Mouse (Mus musculus) MEL (cell line): Measurements from ENCODE around the gene Smyd5. TPM values are rescaled to one million over a fixed set of nuclear protein-coding genes. Genes with fewer than 3 reads are reported as not detected.

Experiments
- DNase-seq: peaks from one replicate; pipeline ENCODE4 v3.0.0; 2011; ENCODE audit warnings: low read depth, low spot score
- H3K27ac ChIP-seq: 2 replicates; pipeline ENCODE4 v1.5.1; 2012; ENCODE audit warnings: low read depth, mild to moderate bottlenecking, control low read depth, low read length, moderate library complexity; ENCODE audit not compliant: control insufficient read depth
- H3K27me3 ChIP-seq, 2 experiments: fragments of 150-350 bp in 1 of 2; sonication (generic) in 1 of 2; 2 replicates each; pipeline ENCODE4 v1.6.1; 2012; ENCODE audit warnings: low read length in 2 of 2, mild to moderate bottlenecking in 2 of 2, improper control_type of control experiment in 1 of 2, moderate library complexity in 1 of 2; ENCODE audit not compliant: insufficient read depth in 2 of 2, control insufficient read depth in 1 of 2
- H3K36me3 ChIP-seq, 2 experiments: 2 replicates each; pipeline ENCODE4 v1.6.1; 2012 to 2014; ENCODE audit warnings: low read length in 2 of 2, improper control_type of control experiment in 1 of 2, inconsistent platforms in 1 of 2, mild to moderate bottlenecking in 1 of 2; ENCODE audit not compliant: insufficient read depth in 2 of 2, control insufficient read depth in 1 of 2
- H3K4me1 ChIP-seq, 2 experiments: fragments of 150-350 bp in 1 of 2; sonication (generic) in 1 of 2; 2 replicates each; pipeline ENCODE4 v1.6.1; 2012; ENCODE audit warnings: low read length in 2 of 2, improper control_type of control experiment in 1 of 2, mild to moderate bottlenecking in 1 of 2; ENCODE audit not compliant: insufficient read depth in 2 of 2, control insufficient read depth in 1 of 2
- H3K4me3 ChIP-seq, 2 experiments: fragments of 150-350 bp in 1 of 2; sonication (generic) in 1 of 2; 2 replicates each; pipeline ENCODE4 v1.5.1; 2012; ENCODE audit warnings: low read depth in 2 of 2, low read length in 2 of 2, mild to moderate bottlenecking in 2 of 2, moderate library complexity in 2 of 2, control low read depth in 1 of 2, improper control_type of control experiment in 1 of 2; ENCODE audit not compliant: control insufficient read depth in 1 of 2, insufficient read depth in 1 of 2
- H3K79me2 ChIP-seq: 2 replicates; pipeline ENCODE4 v1.6.1; 2012; ENCODE audit warnings: mild to moderate bottlenecking, low read length, moderate library complexity; ENCODE audit not compliant: control insufficient read depth, poor library complexity, insufficient read depth
- H3K9ac ChIP-seq: 2 replicates; pipeline ENCODE4 v1.6.1; 2012; ENCODE audit warnings: low read depth, mild to moderate bottlenecking, control low read depth, low read length, moderate library complexity; ENCODE audit not compliant: control insufficient read depth, poor library complexity, severe bottlenecking
- H3K9me3 ChIP-seq: fragments of 150-350 bp; sonication (generic); replicated peaks from 2 replicates; pipeline ENCODE4 v1.6.1; 2012; ENCODE audit warnings: mild to moderate bottlenecking, low read length, improper control_type of control experiment, moderate library complexity; ENCODE audit not compliant: insufficient read depth
- BHLHE40 ChIP-seq: IDR thresholded peaks from 2 replicates; pipeline ENCODE4 v1.6.1; 2012; ENCODE audit warnings: low read depth, mild to moderate bottlenecking, inconsistent platforms, low read length, improper control_type of control experiment, borderline replicate concordance
- CHD1 ChIP-seq: IDR thresholded peaks from 2 replicates; pipeline ENCODE4 v1.6.1; 2012; ENCODE audit warnings: low read depth, mild to moderate bottlenecking, inconsistent platforms, low read length, improper control_type of control experiment
- CHD2 ChIP-seq: IDR thresholded peaks from 2 replicates; pipeline ENCODE4 v1.6.1; 2011; ENCODE audit warnings: low read length, improper control_type of control experiment
- CTCF ChIP-seq, 3 experiments: IDR thresholded peaks in 2 of 3; conservative IDR thresholded peaks in 1 of 3; 2 replicates each; pipeline ENCODE4 v1.5.1; 2011 to 2012; ENCODE audit warnings: low read length in 3 of 3, low read depth in 2 of 3, mild to moderate bottlenecking in 2 of 3, improper control_type of control experiment in 1 of 3, inconsistent platforms in 1 of 3, mixed read lengths in 1 of 3, moderate library complexity in 1 of 3; ENCODE audit not compliant: control insufficient read depth in 1 of 3, insufficient read depth in 1 of 3, poor library complexity in 1 of 3, severe bottlenecking in 1 of 3
- E2F4 ChIP-seq: IDR thresholded peaks from 2 replicates; pipeline ENCODE4 v1.6.1; 2011; ENCODE audit warnings: low read depth, low read length, improper control_type of control experiment, borderline replicate concordance
- EP300 ChIP-seq, 2 experiments: IDR thresholded peaks; 2 replicates each; pipeline ENCODE4 v1.6.1; 2011; ENCODE audit warnings: improper control_type of control experiment in 2 of 2, low read length in 2 of 2, low read depth in 1 of 2, mild to moderate bottlenecking in 1 of 2
- GATA1 ChIP-seq: IDR thresholded peaks from 2 replicates; pipeline ENCODE4 v1.6.1; 2011; ENCODE audit warnings: low read depth, low read length, improper control_type of control experiment
- HCFC1 ChIP-seq: IDR thresholded peaks from 2 replicates; pipeline ENCODE4 v1.6.1; 2012; ENCODE audit warnings: low read depth, mild to moderate bottlenecking, inconsistent platforms, low read length, improper control_type of control experiment, moderate library complexity
- JUND ChIP-seq: IDR thresholded peaks from 2 replicates; pipeline ENCODE4 v1.6.1; 2011; ENCODE audit warnings: low read depth, mild to moderate bottlenecking, improper control_type of control experiment, low read length
- KAT2A ChIP-seq: conservative IDR thresholded peaks from 2 replicates; pipeline ENCODE4 v1.6.1; 2012; ENCODE audit warnings: low read depth, low read length, improper control_type of control experiment, inconsistent platforms
- MAFK ChIP-seq: IDR thresholded peaks from 2 replicates; pipeline ENCODE4 v1.6.1; 2011; ENCODE audit warnings: low read depth, mild to moderate bottlenecking, low read length, improper control_type of control experiment, borderline replicate concordance
- MAX ChIP-seq: IDR thresholded peaks from 2 replicates; pipeline ENCODE4 v1.6.1; 2011; ENCODE audit warnings: low read length, improper control_type of control experiment
- MAZ ChIP-seq: IDR thresholded peaks from 2 replicates; pipeline ENCODE4 v1.6.1; 2012; ENCODE audit warnings: low read depth, mild to moderate bottlenecking, inconsistent platforms, low read length, improper control_type of control experiment
- MXI1 ChIP-seq: IDR thresholded peaks from 2 replicates; pipeline ENCODE4 v1.6.1; 2011; ENCODE audit warnings: mild to moderate bottlenecking, low read depth, low read length, improper control_type of control experiment
- NELFE ChIP-seq: IDR thresholded peaks from 2 replicates; pipeline ENCODE4 v1.6.1; 2011; ENCODE audit warnings: low read depth, low read length, improper control_type of control experiment
- NRF1 ChIP-seq: IDR thresholded peaks from 2 replicates; pipeline ENCODE4 v1.6.1; 2014; ENCODE audit warnings: low read depth, mild to moderate bottlenecking, inconsistent platforms, low read length, improper control_type of control experiment, moderate library complexity; ENCODE audit not compliant: poor library complexity, insufficient read depth, severe bottlenecking
- POLR2A ChIP-seq, 2 experiments: IDR thresholded peaks; 2 replicates each; pipeline ENCODE4 v1.6.1; 2011 to 2012; ENCODE audit warnings: low read length in 2 of 2, mild to moderate bottlenecking in 2 of 2, control low read depth in 1 of 2, improper control_type of control experiment in 1 of 2, low read depth in 1 of 2, moderate library complexity in 1 of 2; ENCODE audit not compliant: control insufficient read depth in 1 of 2, insufficient read depth in 1 of 2, poor library complexity in 1 of 2
- POLR2AphosphoS2 ChIP-seq: IDR thresholded peaks from 2 replicates; pipeline ENCODE4 v1.6.1; 2011; ENCODE audit warnings: low read length, improper control_type of control experiment
- RAD21 ChIP-seq: IDR thresholded peaks from 2 replicates; pipeline ENCODE4 v1.6.1; 2011; ENCODE audit warnings: mild to moderate bottlenecking, low read depth, low read length, improper control_type of control experiment
- RCOR1 ChIP-seq: IDR thresholded peaks from 2 replicates; pipeline ENCODE4 v1.6.1; 2012; ENCODE audit warnings: low read depth, mild to moderate bottlenecking, inconsistent platforms, low read length, improper control_type of control experiment
- SIN3A ChIP-seq: IDR thresholded peaks from 2 replicates; pipeline ENCODE4 v1.6.1; 2012; ENCODE audit warnings: low read length, improper control_type of control experiment, inconsistent platforms
- TAL1 ChIP-seq: IDR thresholded peaks from 2 replicates; pipeline ENCODE4 v1.6.1; 2012; ENCODE audit warnings: mild to moderate bottlenecking, inconsistent platforms, low read length, moderate library complexity, mixed read lengths
- TCF12 ChIP-seq: IDR thresholded peaks from 2 replicates; pipeline ENCODE4 v1.6.1; 2014; ENCODE audit warnings: low read depth, mild to moderate bottlenecking, inconsistent platforms, low read length, improper control_type of control experiment, moderate library complexity
- UBTF ChIP-seq: IDR thresholded peaks from 2 replicates; pipeline ENCODE4 v1.6.1; 2012; ENCODE audit warnings: low read depth, mild to moderate bottlenecking, inconsistent platforms, low read length, improper control_type of control experiment, moderate library complexity, borderline replicate concordance; ENCODE audit not compliant: insufficient read depth
- USF1 ChIP-seq: IDR thresholded peaks from 2 replicates; pipeline ENCODE4 v1.6.1; 2014; ENCODE audit warnings: low read depth, mild to moderate bottlenecking, inconsistent platforms, low read length, improper control_type of control experiment, moderate library complexity
- USF2 ChIP-seq, 2 experiments: IDR thresholded peaks; 2 replicates each; pipeline ENCODE4 v1.6.1; 2011 to 2012; ENCODE audit warnings: improper control_type of control experiment in 2 of 2, low read length in 2 of 2, borderline replicate concordance in 1 of 2, inconsistent platforms in 1 of 2, low read depth in 1 of 2, mild to moderate bottlenecking in 1 of 2; ENCODE audit not compliant: insufficient read depth in 1 of 2
- ZC3H11A ChIP-seq: IDR thresholded peaks from 2 replicates; pipeline ENCODE4 v1.6.1; 2012; ENCODE audit warnings: low read depth, mild to moderate bottlenecking, inconsistent platforms, low read length, improper control_type of control experiment
- ZKSCAN1 ChIP-seq: IDR thresholded peaks from 2 replicates; pipeline ENCODE4 v1.6.1; 2012; ENCODE audit warnings: low read depth, mild to moderate bottlenecking, inconsistent platforms, low read length, improper control_type of control experiment, moderate library complexity
- ZMIZ1 ChIP-seq: IDR thresholded peaks from 2 replicates; pipeline ENCODE4 v1.6.1; 2012; ENCODE audit warnings: low read depth, mild to moderate bottlenecking, inconsistent platforms, low read length, improper control_type of control experiment, moderate library complexity
- ZNF384 ChIP-seq: IDR thresholded peaks from 2 replicates; pipeline ENCODE4 v1.6.1; 2012; ENCODE audit warnings: low read depth, mild to moderate bottlenecking, inconsistent platforms, low read length, improper control_type of control experiment
- polyA plus RNA-seq, 2 experiments: library from polyadenylated mRNA; stranded (reverse) in 1 of 2; unstranded in 1 of 2; fragments of >175 nt in 1 of 2; fragments of >200 nt in 1 of 2; gene quantifications; 2 replicates each; pipeline versions ENCODE4 v1.2.1 to v1.2.4; 2012; ENCODE audit warnings: low replicate concordance in 2 of 2, low read depth in 1 of 2; ENCODE audit not compliant: insufficient read length in 2 of 2, insufficient read depth in 1 of 2, missing spikeins in 1 of 2
- total RNA-seq: library from RNA; depleted of rRNA; stranded (reverse); fragments of 300-350 nt; gene quantifications from 2 replicates; pipeline ENCODE4 v1.2.3, GENCODE M21; 2012

Gene Smyd5
- total and polyA plus RNA-seq, 3 experiments = 102 to 113 TPM; not detected in 1

GRCm38 (mm10) chr6:85382791-85383190 lies 49.0 kb upstream of the Smyd5 start:
- peaks cover 9 to 27% of the 10 kb centered on the region in 2 experiments for H3K4me1 ChIP-seq
- H3K36me3 ChIP-seq = peaks cover 0 to 17% of the 10 kb centered on the region in 2 experiments; a peak in 2 of 4 replicates
- no peaks in the 10 kb centered on the region; the same call in 1 of the 2 replicates for H3K79me2 ChIP-seq
- no peak overlapping the region for H3K9ac ChIP-seq
- no peak overlapping the region for H3K4me3 ChIP-seq
- H3K9me3 ChIP-seq = no peaks in the 10 kb centered on the region
- H3K27ac ChIP-seq = no peak overlapping the region
- no peak for TF ChIP-seq CHD1
- TF ChIP-seq, all 39 proteins: peak for 0
- DNase-seq = no peak
- no peaks in the 10 kb centered on the region for H3K27me3 ChIP-seq

- no peaks in the 10 kb centered on the region for H3K9me3 ChIP-seq
- H3K36me3 ChIP-seq = peaks cover 0 to 9% of the 10 kb centered on the region in 2 experiments; a peak in 2 of 4 replicates
- H3K27me3 ChIP-seq = no peaks in the 10 kb centered on the region
- peak overlapping the region; percentile 67 for H3K9ac ChIP-seq
- peak overlapping the region; percentile 94 for H3K27ac ChIP-seq
- peak overlapping the region; percentile 65 to 71; a peak in 3 of 4 replicates for H3K4me3 ChIP-seq
- H3K79me2 ChIP-seq = no peaks in the 10 kb centered on the region
- peaks cover 7 to 8% of the 10 kb centered on the region in 2 experiments for H3K4me1 ChIP-seq
- peak; percentile 85 for DNase-seq
- peak; percentile 51 for TF ChIP-seq NELFE
- TF ChIP-seq CHD1 = no peak
- TF ChIP-seq RCOR1 = peak; percentile 77
- TF ChIP-seq E2F4 = no peak
- no peak for TF ChIP-seq JUND
- TF ChIP-seq CHD2 = peak; percentile 15; the same call in 1 of the 2 replicates
- 0 out of 2 replicates have a peak, but pooled peaks have one; percentile 38 for TF ChIP-seq BHLHE40
- TF ChIP-seq ZMIZ1 = peak; percentile 63; the same call in 1 of the 2 replicates
- no peak; the same call in 1 of the 2 replicates for TF ChIP-seq ZC3H11A
- TF ChIP-seq MXI1 = no peak
- TF ChIP-seq TAL1 = peak; percentile 47; the same call in 1 of the 2 replicates
- no peak for TF ChIP-seq POLR2AphosphoS2
- 0 out of 2 replicates have a peak, but pooled peaks have one; percentile 18 for TF ChIP-seq ZKSCAN1
- TF ChIP-seq RAD21 = no peak
- TF ChIP-seq USF2 (IDR thresholded peaks at IDR 0.05; ENCODE audit: borderline replicate concordance in 1 of 2, insufficient read depth in 1 of 2, low read depth in 1 of 2, low read length in 2 of 2) = no peak
- TF ChIP-seq USF1 = 0 out of 2 replicates have a peak, but pooled peaks have one; percentile 4
- peak; percentile 79 to 86 for TF ChIP-seq EP300 (IDR thresholded peaks at IDR 0.05; ENCODE audit: low read depth in 1 of 2, low read length in 2 of 2)
- TF ChIP-seq MAZ = no peak
- 0 out of 2 replicates have a peak, but pooled peaks have one; percentile 10 for TF ChIP-seq NRF1
- TF ChIP-seq TCF12 = peak; percentile 76
- peak; percentile 24; the same call in 1 of the 2 replicates for TF ChIP-seq KAT2A
- peak; percentile 50; the same call in 1 of the 2 replicates for TF ChIP-seq HCFC1
- TF ChIP-seq MAX = no peak
- TF ChIP-seq POLR2A (IDR thresholded peaks at IDR 0.05; ENCODE audit: control insufficient read depth in 1 of 2, insufficient read depth in 1 of 2, low read depth in 1 of 2, low read length in 2 of 2, poor library complexity in 1 of 2) = peak in 1 of 2 experiments; percentile 44; a peak in 1 of 4 replicates
- peak in 1 of 3 experiments; percentile 14; a peak in 1 of 6 replicates for TF ChIP-seq CTCF (IDR thresholded peaks at IDR 0.05 in 2 of 3, conservative IDR thresholded peaks at IDR 0.05 in 1 of 3; ENCODE audit: control insufficient read depth in 1 of 3, insufficient read depth in 1 of 3, low read depth in 2 of 3, low read length in 3 of 3, poor library complexity in 1 of 3, severe bottlenecking in 1 of 3)
- peak; percentile 80 for TF ChIP-seq SIN3A
- TF ChIP-seq UBTF = no peak
- TF ChIP-seq ZNF384 = peak; percentile 94
- 0 out of 2 replicates have a peak, but pooled peaks have one; percentile 17 for TF ChIP-seq MAFK
- TF ChIP-seq GATA1 = peak; percentile 85
These were observed 43.2 kb upstream of the Smyd5 start for GRCm38 (mm10) chr6:85388608-85389007.
